Mouse (Mus musculus) liver, embryonic 13.5 days (tissue): ENCODE measurements around the gene Sphk2. TPM values are rescaled to one million over a fixed set of nuclear protein-coding genes. Genes with fewer than 3 reads are reported as not detected.
"Not testable (repeated sequence)": the region's sequence is repeated elsewhere in the genome, so short reads cannot be mapped to it uniquely, and the experiment has no call there.

ENCODE experiments used
- ATAC-seq: fragments of 200-750 bp; cut with Nextera tagmentation; 2 replicates; pipeline ENCODE4 v1.8.0; 2017; ENCODE audit warnings: low read depth, mild to moderate bottlenecking, moderate number of reproducible peaks, moderate library complexity
- DNase-seq: peaks from one replicate; pipeline ENCODE4 v3.0.0; 2022
- H3K27ac ChIP-seq: fragments of 300-500 bp; sonication (generic); 2 replicates; pipeline ENCODE4 v1.5.1; 2015; ENCODE audit warnings: moderate library complexity, mild to moderate bottlenecking, inconsistent platforms
- H3K27me3 ChIP-seq: fragments of 300-500 bp; sonication (generic); 2 replicates; pipeline ENCODE4 v1.6.1; 2015; ENCODE audit warnings: mild to moderate bottlenecking, inconsistent platforms
- H3K36me3 ChIP-seq: fragments of 300-500 bp; sonication (generic); 2 replicates; pipeline ENCODE4 v1.6.1; 2015; ENCODE audit warnings: mild to moderate bottlenecking, inconsistent platforms
- H3K4me1 ChIP-seq: fragments of 300-500 bp; sonication (generic); replicated peaks from 2 replicates; pipeline ENCODE4 v1.6.1; 2015; ENCODE audit warnings: inconsistent platforms
- H3K4me2 ChIP-seq: fragments of 300-500 bp; sonication (generic); 2 replicates; pipeline ENCODE4 v1.6.1; 2015; ENCODE audit warnings: inconsistent platforms, mild to moderate bottlenecking, moderate library complexity
- H3K4me3 ChIP-seq: fragments of 300-500 bp; sonication (generic); replicated peaks from 2 replicates; pipeline ENCODE4 v1.5.1; 2015; ENCODE audit warnings: mild to moderate bottlenecking, inconsistent platforms
- H3K9ac ChIP-seq: fragments of 300-500 bp; sonication (generic); 2 replicates; pipeline ENCODE4 v1.6.1; 2015; ENCODE audit warnings: mild to moderate bottlenecking, inconsistent platforms
- H3K9me3 ChIP-seq: fragments of 300-500 bp; sonication (generic); replicated peaks from 2 replicates; pipeline ENCODE4 v1.6.1; 2016; ENCODE audit warnings: inconsistent platforms
- WGBS: fragments of 180-500 bp; shearing (Covaris S2); methylation state at CpG from one replicate; pipeline ENCODE4 v1.1.7; 2015; ENCODE audit not compliant: insufficient replicate concordance; 5-methylcytosine and 5-hydroxymethylcytosine counted together
- polyA plus RNA-seq: library from polyadenylated mRNA; unstranded; fragments of >200 nt; fragmentation: Nextera tagmentation; extraction: Ambion mirVana; gene quantifications from 2 replicates; pipeline ENCODE4 v1.2.1, GENCODE M21; 2015

The Sphk2 gene
- polyA plus RNA-seq, 1 experiment from 2014 or later = 11.4 TPM

GRCm38 (mm10) chr7:45668921-45669320 lies 48.9 kb downstream of the Sphk2 start:
- DNase-seq (no peak), ATAC-seq (no peak)
- 0 out of 2 replicates have a peak, but pooled peaks cover 2% of the 10 kb centered on the region for H3K9me3 ChIP-seq
- no peak overlapping the region for H3K4me3 ChIP-seq
- no peak overlapping the region for H3K27ac ChIP-seq
- H3K27me3 ChIP-seq = 0 out of 2 replicates have a peak, but pooled peaks cover 4% of the 10 kb centered on the region
- H3K36me3 ChIP-seq = no peaks in the 10 kb centered on the region
- 82% methylated on average over 9 of the region's 9 CpGs for WGBS
- H3K9ac ChIP-seq = no peak overlapping the region
- H3K4me1 ChIP-seq = peaks cover 6% of the 10 kb centered on the region
- no peak overlapping the region for H3K4me2 ChIP-seq

- Histone ChIP-seq H3K36me3 (no peaks in the 10 kb centered on the region), H3K9me3 (0 out of 2 replicates have a peak, but pooled peaks cover 2% of the 10 kb centered on the region), H3K27me3 (0 out of 2 replicates have a peak, but pooled peaks cover 4% of the 10 kb centered on the region), H3K4me2 (no peak overlapping the region), H3K27ac (no peak overlapping the region), H3K4me3 (no peak overlapping the region), H3K4me1 (peaks cover 11% of the 10 kb centered on the region), H3K9ac (no peak overlapping the region)
- no peak for DNase-seq
- no peak for ATAC-seq
- WGBS = 80% methylated on average over 14 of the region's 14 CpGs
Observed at GRCm38 (mm10) chr7:45667761-45668160, 50.0 kb downstream of the Sphk2 start.

- peaks cover 11% of the 10 kb centered on the region for H3K4me1 ChIP-seq
- ATAC-seq (no peak), DNase-seq (no peak)
- H3K4me3 ChIP-seq = no peak within 1 kb of the TSS
- H3K9ac ChIP-seq = no peak within 1 kb of the TSS
- 0 out of 2 replicates have a peak, but pooled peaks cover 2% of the 10 kb centered on the region for H3K9me3 ChIP-seq
- no peak within 1 kb of the TSS for H3K4me2 ChIP-seq
- no peaks in the 10 kb centered on the region for H3K36me3 ChIP-seq
- 69% methylated on average over 7 of the region's 7 CpGs for WGBS
- H3K27ac ChIP-seq = no peak within 1 kb of the TSS
- H3K27me3 ChIP-seq = 0 out of 2 replicates have a peak, but pooled peaks cover 4% of the 10 kb centered on the region
Observed at GRCm38 (mm10) chr7:45666161-45666560, 51.6 kb downstream of the Sphk2 start, which contains the start of gene Fut2. Gene Fut2, minus strand, starts transcription at chr7:45666394.

- Histone ChIP-seq H3K36me3 (no peaks in the 10 kb centered on the region), H3K27me3 (0 out of 2 replicates have a peak, but pooled peaks cover 4% of the 10 kb centered on the region), H3K4me2 (no peak overlapping the region), H3K27ac (no peak overlapping the region), H3K9ac (no peak overlapping the region), H3K9me3 (0 out of 2 replicates have a peak, but pooled peaks cover 2% of the 10 kb centered on the region), H3K4me1 (peaks cover 11% of the 10 kb centered on the region), H3K4me3 (no peak overlapping the region)
- no peak for ATAC-seq
- 45% methylated on average over 13 of the region's 13 CpGs for WGBS
- DNase-seq = no peak
Observed at GRCm38 (mm10) chr7:45665303-45666138, 52.3 kb downstream of the Sphk2 start.

DNA sequence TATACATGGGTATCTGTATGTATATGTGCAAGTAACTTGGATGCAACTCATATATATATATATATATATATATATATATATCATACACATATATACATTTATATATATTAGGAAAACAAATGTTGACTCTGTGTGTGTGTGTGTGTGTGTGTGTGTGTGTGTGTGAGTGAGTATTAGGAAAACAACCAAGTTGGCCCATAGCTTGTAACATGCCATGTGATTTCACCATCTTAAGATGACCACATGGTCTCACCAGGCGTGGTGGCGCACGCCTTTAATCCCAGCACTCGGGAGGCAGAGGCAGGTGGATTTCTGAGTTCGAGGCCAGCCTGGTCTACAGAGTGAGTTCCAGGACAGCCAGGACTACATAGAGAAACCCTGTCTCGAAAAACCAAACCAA lies 56.1 kb downstream of the Sphk2 start:
- not testable (repeated sequence) for ATAC-seq, H3K9me3 ChIP-seq, H3K27ac ChIP-seq, H3K36me3 ChIP-seq, H3K4me3 ChIP-seq, H3K9ac ChIP-seq, DNase-seq, H3K4me2 ChIP-seq, H3K27me3 ChIP-seq
- H3K4me1 ChIP-seq = peaks cover 11% of the 10 kb centered on the region
- WGBS = 61% methylated on average over 6 of the region's 6 CpGs

GRCm38 (mm10) chr7:45660746-45661478 lies 56.9 kb downstream of the Sphk2 start:
- ATAC-seq (no peak), DNase-seq (no peak)
- WGBS = 50% methylated on average over 11 of the region's 11 CpGs
- Histone ChIP-seq H3K27ac (no peak overlapping the region), H3K36me3 (no peaks in the 10 kb centered on the region), H3K9ac (no peak overlapping the region), H3K9me3 (no peaks in the 10 kb centered on the region), H3K4me1 (peaks cover 11% of the 10 kb centered on the region), H3K27me3 (0 out of 2 replicates have a peak, but pooled peaks cover 4% of the 10 kb centered on the region), H3K4me2 (no peak overlapping the region), H3K4me3 (no peak overlapping the region)

Other genes starting within 250 kb of the Sphk2 start
- 0.80 and 0.87 TPM in 2 replicates for gene Tulp2, start 236.1 kb downstream of the Sphk2 start, polyA plus RNA-seq
- not detected in 2 replicates for gene Gm45808, start 231.2 kb downstream of the Sphk2 start, polyA plus RNA-seq
- gene Dhdh, start 229.2 kb downstream of the Sphk2 start, polyA plus RNA-seq = 2.0 and 2.2 TPM in 2 replicates
- gene Nucb1, start 207.6 kb downstream of the Sphk2 start, polyA plus RNA-seq = 110 and 127 TPM in 2 replicates
- 180 and 197 TPM in 2 replicates for gene Ppp1r15a, start 191.7 kb downstream of the Sphk2 start, polyA plus RNA-seq
- gene Plekha4, start 191.7 kb downstream of the Sphk2 start, polyA plus RNA-seq = 0.43 and 0.52 TPM in 2 replicates
- 1.3 and 1.9 TPM in 2 replicates for gene Hsd17b14, start 163.1 kb downstream of the Sphk2 start, polyA plus RNA-seq
- gene Bcat2, start 147.8 kb downstream of the Sphk2 start, polyA plus RNA-seq = 44.1 and 45.4 TPM in 2 replicates
- gene Fgf21, start 102.5 kb downstream of the Sphk2 start, polyA plus RNA-seq = not detected in 2 replicates
- not detected in 2 replicates for gene Fut1, start 100.7 kb downstream of the Sphk2 start, polyA plus RNA-seq
- 0.10 TPM in 1 of 2 replicates, not detected in the other for gene Izumo1, start 96.2 kb downstream of the Sphk2 start, polyA plus RNA-seq
- 2.4 and 2.5 TPM in 2 replicates for gene Rasip1, start 90.5 kb downstream of the Sphk2 start, polyA plus RNA-seq
- gene Mamstr, start 78.0 kb downstream of the Sphk2 start, polyA plus RNA-seq = 0.46 and 0.51 TPM in 2 replicates
- 0.05 and 0.06 TPM in 2 replicates for gene Fut2, start 51.6 kb downstream of the Sphk2 start, polyA plus RNA-seq
- not detected in 2 replicates for gene Ntn5, start 34.0 kb downstream of the Sphk2 start, polyA plus RNA-seq
- 0.07 TPM in 1 of 2 replicates, not detected in the other for gene Sec1, start 23.6 kb downstream of the Sphk2 start, polyA plus RNA-seq
- gene Car11, start 18.2 kb downstream of the Sphk2 start, polyA plus RNA-seq = 0.34 and 0.44 TPM in 2 replicates
- gene Dbp, start 12.9 kb downstream of the Sphk2 start, polyA plus RNA-seq = 0.43 and 0.64 TPM in 2 replicates
- 761 and 840 TPM in 2 replicates for gene Rpl18, start 2.5 kb downstream of the Sphk2 start, polyA plus RNA-seq
- 0.37 and 0.47 TPM in 2 replicates for gene Fam83e, start 3.2 kb upstream of the Sphk2 start, polyA plus RNA-seq
- gene Spaca4, start 7.8 kb upstream of the Sphk2 start, polyA plus RNA-seq = not detected in 2 replicates
- not detected in 2 replicates for gene Lmtk3, start 65.7 kb upstream of the Sphk2 start, polyA plus RNA-seq
- 0.45 and 0.68 TPM in 2 replicates for gene Sult2b1, start 66.7 kb upstream of the Sphk2 start, polyA plus RNA-seq
- 36.1 and 36.6 TPM in 2 replicates for gene Cyth2, start 96.6 kb upstream of the Sphk2 start, polyA plus RNA-seq
- 0.12 and 0.23 TPM in 2 replicates for gene Kcnj14, start 106.8 kb upstream of the Sphk2 start, polyA plus RNA-seq
- gene Grwd1, start 112.9 kb upstream of the Sphk2 start, polyA plus RNA-seq = 48.4 and 49.2 TPM in 2 replicates
- gene Kdelr1, start 154.8 kb upstream of the Sphk2 start, polyA plus RNA-seq = 22.9 and 23.8 TPM in 2 replicates
- gene Grin2d, start 160.4 kb upstream of the Sphk2 start, polyA plus RNA-seq = 0.07 TPM in 2 replicates
- 0.76 and 0.86 TPM in 2 replicates for gene Syngr4, start 178.7 kb upstream of the Sphk2 start, polyA plus RNA-seq
- 3.6 and 3.8 TPM in 2 replicates for gene Tmem143, start 178.9 kb upstream of the Sphk2 start, polyA plus RNA-seq
- 49.0 and 61.6 TPM in 2 replicates for gene Emp3, start 203.4 kb upstream of the Sphk2 start, polyA plus RNA-seq
- 1.2 and 1.5 TPM in 2 replicates for gene Ccdc114, start 206.1 kb upstream of the Sphk2 start, polyA plus RNA-seq